Mouse (Mus musculus) heart, embryonic 14.5 days (tissue): ENCODE results near the gene Rgl1. TPM values are rescaled to one million over a fixed set of nuclear protein-coding genes. Genes with fewer than 3 reads are reported as not detected.

Experiments used
- ATAC-seq: fragments of 200-750 bp; cut with Nextera tagmentation; 2 replicates; pipeline ENCODE4 v1.8.0; 2017; ENCODE audit warnings: low read depth, moderate TSS enrichment; ENCODE audit not compliant: insufficient number of reproducible peaks, insufficient read depth, low FRiP score
- H3K27ac ChIP-seq, 2 experiments: fragments of 200-500 bp in 1 of 2; fragments of 300-500 bp in 1 of 2; sonication (generic) in 1 of 2; replicated peaks in 1 of 2; 2 replicates each; pipeline ENCODE4 v1.5.1; 2012 to 2014; ENCODE audit warnings: low read depth in 2 of 2, low read length in 2 of 2, control low read depth in 1 of 2, mild to moderate bottlenecking in 1 of 2, mixed read lengths in 1 of 2; ENCODE audit not compliant: control insufficient read depth in 1 of 2, insufficient read depth in 1 of 2
- H3K27me3 ChIP-seq: fragments of 300-500 bp; sonication (generic); 2 replicates; pipeline ENCODE4 v1.6.1; 2014; ENCODE audit warnings: mild to moderate bottlenecking, low read length, control low read depth; ENCODE audit not compliant: control insufficient read depth, insufficient read depth
- H3K36me3 ChIP-seq: fragments of 300-500 bp; sonication (generic); 2 replicates; pipeline ENCODE4 v1.6.1; 2014; ENCODE audit warnings: mild to moderate bottlenecking, control low read depth, low read length, mixed read lengths; ENCODE audit not compliant: control insufficient read depth, insufficient read depth
- H3K4me1 ChIP-seq, 2 experiments: fragments of 200-500 bp in 1 of 2; fragments of 300-500 bp in 1 of 2; sonication (generic) in 1 of 2; 2 replicates each; pipeline ENCODE4 v1.6.1; 2012 to 2014; ENCODE audit warnings: low read length in 2 of 2, control low read depth in 1 of 2, mixed read lengths in 1 of 2; ENCODE audit not compliant: control insufficient read depth in 2 of 2, insufficient read depth in 2 of 2
- H3K4me2 ChIP-seq: fragments of 300-500 bp; sonication (generic); 2 replicates; pipeline ENCODE4 v1.6.1; 2014; ENCODE audit warnings: mild to moderate bottlenecking, low read length
- H3K4me3 ChIP-seq, 2 experiments: fragments of 200-500 bp in 1 of 2; fragments of 300-500 bp in 1 of 2; sonication (generic) in 1 of 2; 2 replicates each; pipeline ENCODE4 v1.5.1; 2012 to 2014; ENCODE audit warnings: low read length in 2 of 2, mild to moderate bottlenecking in 2 of 2, control low read depth in 1 of 2, low read depth in 1 of 2, moderate library complexity in 1 of 2; ENCODE audit not compliant: control insufficient read depth in 1 of 2, insufficient read depth in 1 of 2
- H3K9ac ChIP-seq: fragments of 300-500 bp; sonication (generic); 2 replicates; pipeline ENCODE4 v1.6.1; 2014; ENCODE audit warnings: mild to moderate bottlenecking, low read length
- H3K9me3 ChIP-seq: fragments of 300-500 bp; sonication (generic); 2 replicates; pipeline ENCODE4 v1.6.1; 2016; ENCODE audit warnings: low read length, control low read depth; ENCODE audit not compliant: control insufficient read depth
- WGBS: fragments of 180-500 bp; shearing (Covaris S2); extraction: QIAGEN DNeasy Blood & Tissue Kit; methylation state at CpG from one replicate; pipeline ENCODE4 v1.1.7; 2014; 5-methylcytosine and 5-hydroxymethylcytosine counted together
- polyA plus RNA-seq: library from polyadenylated mRNA; unstranded; fragments of >200 nt; fragmentation: Nextera tagmentation; extraction: Ambion mirVana; gene quantifications from 2 replicates; pipeline ENCODE4 v1.2.1, GENCODE M21; 2014

The Rgl1 gene
- polyA plus RNA-seq, 1 experiment from 2014 or later: 72.0 TPM

- Histone ChIP-seq H3K4me2 (no peak overlapping the region), H3K27me3 (no peaks in the 10 kb centered on the region), H3K4me1 (peaks cover 6 to 12% of the 10 kb centered on the region in 2 experiments; a peak in 3 of 4 replicates), H3K4me3 (no peak overlapping the region), H3K27ac (0 out of 4 replicates have a peak overlapping the region, but pooled peaks have one; percentile 22 to 36), H3K36me3 (no peaks in the 10 kb centered on the region), H3K9ac (no peak overlapping the region), H3K9me3 (no peaks in the 10 kb centered on the region)
- 41% methylated on average over 2 of the region's 2 CpGs for WGBS
- ATAC-seq: no peak
These were observed 269.3 kb downstream of the Rgl1 start for GRCm38 (mm10) chr1:152496831-152497230.

GRCm38 (mm10) chr1:152492258-152492657 lies 273.9 kb downstream of the Rgl1 start:
- H3K27me3 ChIP-seq: no peaks in the 10 kb centered on the region
- H3K36me3 ChIP-seq: no peaks in the 10 kb centered on the region
- no peak for ATAC-seq
- no peak overlapping the region for H3K9ac ChIP-seq
- no peaks in the 10 kb centered on the region for H3K9me3 ChIP-seq
- 92% methylated on average over 1 of the region's 1 CpGs for WGBS
- no peak overlapping the region for H3K4me3 ChIP-seq
- no peak overlapping the region for H3K4me2 ChIP-seq
- H3K4me1 ChIP-seq: peaks cover under 1 to 7% of the 10 kb centered on the region in 2 experiments; a peak in 3 of 4 replicates
- H3K27ac ChIP-seq: no peak overlapping the region

GRCm38 (mm10) chr1:152490842-152491241 lies 275.3 kb downstream of the Rgl1 start:
- Histone ChIP-seq H3K9me3 (no peaks in the 10 kb centered on the region), H3K27me3 (no peaks in the 10 kb centered on the region), H3K4me1 (no peaks in the 10 kb centered on the region), H3K4me2 (no peak overlapping the region), H3K9ac (no peak overlapping the region), H3K4me3 (no peak overlapping the region), H3K27ac (no peak overlapping the region), H3K36me3 (no peaks in the 10 kb centered on the region)
- ATAC-seq: no peak
- WGBS: 96% methylated on average over 1 of the region's 1 CpGs

DNA sequence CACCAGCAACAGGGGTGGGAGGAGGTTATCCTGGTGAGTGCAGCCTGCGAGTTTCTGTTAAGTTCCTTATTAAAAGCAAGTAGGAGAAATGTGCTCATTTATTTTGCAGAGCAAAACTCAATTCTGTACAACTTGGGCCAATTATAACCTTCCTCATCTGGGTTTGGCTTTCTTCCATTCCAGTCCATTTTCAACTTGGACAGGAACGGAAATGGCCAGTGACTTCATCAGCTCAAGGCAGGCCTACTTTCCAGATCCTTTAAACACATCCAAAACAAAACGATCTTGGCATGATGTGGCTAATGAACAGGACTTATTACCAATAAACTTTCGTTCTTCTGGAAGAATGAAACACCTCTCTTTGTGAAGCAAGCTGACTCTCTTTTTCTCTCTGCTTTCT lies 290.0 kb downstream of the Rgl1 start:
- H3K9me3 ChIP-seq: no peaks in the 10 kb centered on the region
- WGBS: 84% methylated on average over 4 of the region's 4 CpGs
- no peak overlapping the region for H3K4me2 ChIP-seq
- no peak overlapping the region for H3K4me3 ChIP-seq
- no peaks in the 10 kb centered on the region for H3K27me3 ChIP-seq
- no peak overlapping the region for H3K27ac ChIP-seq
- no peak for ATAC-seq
- H3K9ac ChIP-seq: no peak overlapping the region
- 0 out of 2 replicates have a peak, but pooled peaks cover 3% of the 10 kb centered on the region for H3K36me3 ChIP-seq
- H3K4me1 ChIP-seq: no peaks in the 10 kb centered on the region

DNA sequence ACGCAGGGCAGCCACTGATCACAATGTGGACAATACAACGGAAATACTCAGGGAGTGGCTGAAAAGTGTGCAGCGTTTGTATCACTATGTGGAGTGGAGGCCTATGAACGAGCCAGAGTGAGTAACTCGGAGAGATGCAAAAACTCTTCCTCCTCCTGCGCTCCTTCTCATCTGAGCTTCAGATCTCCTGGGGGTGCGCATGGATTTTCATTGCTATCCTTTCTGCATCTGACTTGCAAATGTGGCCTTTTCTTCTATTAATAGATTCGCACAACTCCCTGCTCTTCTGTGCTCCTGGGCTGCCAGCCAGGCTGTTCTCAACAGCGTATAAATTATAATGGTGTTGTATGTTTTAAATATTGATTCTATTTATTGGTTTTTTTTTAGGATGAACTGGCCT lies 297.7 kb downstream of the Rgl1 start:
- no peak overlapping the region for H3K27ac ChIP-seq
- H3K4me2 ChIP-seq: no peak overlapping the region
- peaks cover 2 to 6% of the 10 kb centered on the region in 2 experiments; a peak in 2 of 4 replicates for H3K4me1 ChIP-seq

More for the DNA sequence above, 297.7 kb downstream of the Rgl1 start:
- H3K27me3 ChIP-seq: no peaks in the 10 kb centered on the region
- no peak for ATAC-seq
- 58% methylated on average over 9 of the region's 9 CpGs for WGBS
- 0 out of 2 replicates have a peak, but pooled peaks cover 3% of the 10 kb centered on the region for H3K36me3 ChIP-seq
- H3K9me3 ChIP-seq: no peaks in the 10 kb centered on the region
- H3K4me3 ChIP-seq: no peak overlapping the region
- H3K9ac ChIP-seq: no peak overlapping the region

Other genes starting within 250 kb of the Rgl1 start
- gene Apobec4, start 15.8 kb downstream of the Rgl1 start, polyA plus RNA-seq: not detected in 2 replicates
- 215 and 228 TPM in 2 replicates for gene Arpc5, start 191 bp upstream of the Rgl1 start, polyA plus RNA-seq
- gene Ncf2, start 33.8 kb upstream of the Rgl1 start, polyA plus RNA-seq: 3.1 and 6.2 TPM in 2 replicates
- gene Smg7, start 136.3 kb upstream of the Rgl1 start, polyA plus RNA-seq: 28.2 and 29.1 TPM in 2 replicates
- 1.0 and 1.1 TPM in 2 replicates for gene Nmnat2, start 188.6 kb upstream of the Rgl1 start, polyA plus RNA-seq